ENCODE assay signal across 19 mouse cellular contexts in genomic region chr1:39715551-39715950, GRCm38 (mm10). TPM values are rescaled to one million over a fixed set of nuclear protein-coding genes. Genes with fewer than 3 reads are reported as not detected.
DNase-seq lines count a peak whose midpoint lies in the region; ATAC-seq and TF ChIP-seq lines count a peak whose summit lies in the region.
"Had no signal": no experiment of that assay in that cellular context is flagged by ENCODE, and none has a peak within 500 bp of the region (broad histone marks: within the 10 kb centered on the region; RNA-seq: fewer than 3 reads in every experiment).

No protein-coding gene starts in this region.

- TF ChIP-seq CTCF in lung, postnatal 0 days (IDR thresholded peaks at IDR 0.05), result no peak

- H3K27ac ChIP-seq in heart, embryonic 12.5 days (ENCODE audit: poor library complexity, severe bottlenecking), result peak overlapping the region; percentile 78; the same call in 1 of the 2 replicates
- H3K27ac ChIP-seq in kidney, embryonic 14.5 days (ENCODE audit: low read depth, low read length), result peak overlapping the region; percentile 85
- peak overlapping the region; percentile 78; the same call in 1 of the 2 replicates for H3K27ac ChIP-seq in lung, postnatal 0 days (ENCODE audit: low read length)
- peak overlapping the region; percentile 33; the same call in 1 of the 2 replicates for H3K27ac ChIP-seq in limb, embryonic 10.5 days
- H3K27ac ChIP-seq: forebrain, embryonic 15.5 days; hindbrain, embryonic 15.5 days; macrophage had no signal

- no peak for DNase-seq in heart, postnatal 4 days
- DNase-seq in kidney, postnatal 10 days, result no peak
- no peak for DNase-seq in lung, postnatal 0 days (ENCODE audit: low spot score)
- DNase-seq in lung, postnatal 36 days, result no peak
- no peak for DNase-seq in limb, embryonic 10.5 days (ENCODE audit: low spot score)
- DNase-seq: adrenal gland, adult 8-10 months; B cell, adult 2 months; cerebellum, postnatal 10 days; embryo, embryonic 11 days; gastrocnemius, postnatal 36 days; kidney, adult 11 months; layer of hippocampus, postnatal 36 days; liver, embryonic 13.5 days; midbrain, embryonic 14.5 days had no signal

- H3K36me3 ChIP-seq in heart, embryonic 12.5 days, result no peaks in the 10 kb centered on the region
- H3K36me3 ChIP-seq in kidney, embryonic 14.5 days (ENCODE audit: control insufficient read depth, insufficient read depth, low read length), result no peaks in the 10 kb centered on the region
- no peaks in the 10 kb centered on the region for H3K36me3 ChIP-seq in lung, postnatal 0 days (ENCODE audit: insufficient read depth, low read length)
- H3K36me3 ChIP-seq in limb, embryonic 10.5 days, result no peaks in the 10 kb centered on the region
- H3K36me3 ChIP-seq: forebrain, embryonic 15.5 days; hindbrain, embryonic 15.5 days; liver, embryonic 13.5 days had no signal

- peaks cover 20% of the 10 kb centered on the region for H3K4me1 ChIP-seq in heart, embryonic 12.5 days (replicated peaks)
- peaks cover 20% of the 10 kb centered on the region for H3K4me1 ChIP-seq in kidney, embryonic 14.5 days (ENCODE audit: control insufficient read depth, insufficient read depth, low read length)
- peaks cover 7% of the 10 kb centered on the region; the same call in 1 of the 2 replicates for H3K4me1 ChIP-seq in lung, postnatal 0 days (ENCODE audit: insufficient read depth, low read depth, low read length)
- H3K4me1 ChIP-seq in limb, embryonic 10.5 days, result peaks cover 45% of the 10 kb centered on the region

- H3K4me3 ChIP-seq in heart, embryonic 12.5 days, result no peak overlapping the region
- no peak overlapping the region for H3K4me3 ChIP-seq in kidney, embryonic 14.5 days (ENCODE audit: low read length)
- H3K4me3 ChIP-seq in lung, postnatal 0 days (ENCODE audit: low read depth, low read length), result no peak overlapping the region
- H3K4me3 ChIP-seq in limb, embryonic 10.5 days, result no peak overlapping the region
- H3K4me3 ChIP-seq: forebrain, embryonic 15.5 days; hindbrain, embryonic 15.5 days; liver, embryonic 13.5 days had no signal

- 0 out of 2 replicates have a peak overlapping the region, but pooled peaks have one; percentile 9 for H3K4me2 ChIP-seq in heart, embryonic 12.5 days
- no peak overlapping the region for H3K4me2 ChIP-seq in kidney, embryonic 14.5 days (replicated peaks; ENCODE audit: low read depth, low read length)
- no peak overlapping the region for H3K4me2 ChIP-seq in lung, postnatal 0 days (replicated peaks; ENCODE audit: low read depth, low read length)
- H3K4me2 ChIP-seq: forebrain, embryonic 15.5 days; hindbrain, embryonic 15.5 days; liver, embryonic 13.5 days had no signal

- no peak overlapping the region for H3K9ac ChIP-seq in heart, embryonic 12.5 days
- no peak overlapping the region for H3K9ac ChIP-seq in kidney, embryonic 14.5 days (ENCODE audit: low read depth, low read length)
- H3K9ac ChIP-seq in lung, postnatal 0 days (replicated peaks; ENCODE audit: low read depth), result no peak overlapping the region
- H3K9ac ChIP-seq: forebrain, embryonic 15.5 days; hindbrain, embryonic 15.5 days; liver, embryonic 13.5 days had no signal

- H3K27me3 ChIP-seq in heart, embryonic 12.5 days (replicated peaks), result no peaks in the 10 kb centered on the region
- no peaks in the 10 kb centered on the region for H3K27me3 ChIP-seq in kidney, embryonic 14.5 days (ENCODE audit: control insufficient read depth, insufficient read depth, low read length)
- H3K27me3 ChIP-seq in lung, postnatal 0 days (replicated peaks; ENCODE audit: insufficient read depth, low read length), result no peaks in the 10 kb centered on the region
- no peaks in the 10 kb centered on the region for H3K27me3 ChIP-seq in limb, embryonic 10.5 days (ENCODE audit: low read depth, poor library complexity, severe bottlenecking)
- H3K27me3 ChIP-seq: forebrain, embryonic 15.5 days; hindbrain, embryonic 15.5 days had no signal

- H3K9me3 ChIP-seq in heart, embryonic 12.5 days (replicated peaks), result no peaks in the 10 kb centered on the region
- no peaks in the 10 kb centered on the region for H3K9me3 ChIP-seq in kidney, embryonic 14.5 days (ENCODE audit: control insufficient read depth, low read length)
- H3K9me3 ChIP-seq in lung, postnatal 0 days (ENCODE audit: low read length), result no peaks in the 10 kb centered on the region
- no peaks in the 10 kb centered on the region for H3K9me3 ChIP-seq in limb, embryonic 10.5 days (replicated peaks)
- H3K9me3 ChIP-seq: forebrain, embryonic 15.5 days; hindbrain, embryonic 15.5 days; liver, embryonic 13.5 days had no signal

- no peak for TF ChIP-seq EP300 in lung, postnatal 0 days (IDR thresholded peaks at IDR 0.05)

- ATAC-seq in heart, embryonic 12.5 days (ENCODE audit: insufficient number of reproducible peaks, low FRiP score), result no peak
- ATAC-seq in kidney, embryonic 14.5 days (ENCODE audit: low FRiP score, low TSS enrichment), result no peak
- no peak for ATAC-seq in lung, postnatal 0 days
- ATAC-seq: forebrain, embryonic 15.5 days had no signal

- whole genome bisulfite sequencing in heart, embryonic 12.5 days, result 63% methylated on average over 7 of the region's 7 CpGs
- 94% methylated on average over 7 of the region's 7 CpGs for WGBS in kidney, embryonic 14.5 days
- WGBS in lung, postnatal 0 days, result 83% methylated on average over 7 of the region's 7 CpGs
- 88% methylated on average over 7 of the region's 7 CpGs for WGBS in limb, embryonic 10.5 days

RNA-seq across cellular contexts. Expression of gene Rfx8, which starts 5.2 kb away (rescaled TPM):
- 0.69 and 1.2 TPM in 2 replicates for polyA plus RNA-seq in heart, embryonic 12.5 days (2016; fragmentation: Nextera tagmentation; extraction: Ambion mirVana)
- under 1 TPM; 0.57 to 0.72 TPM for total RNA-seq in heart, postnatal 4 days (2021)
- polyA plus RNA-seq in kidney, embryonic 14.5 days (2014; fragmentation: Nextera tagmentation; extraction: Ambion mirVana), result 0.18 TPM in 1 of 2 replicates, not detected in the other
- polyA plus RNA-seq in lung, postnatal 0 days (2015; fragmentation: Nextera tagmentation; extraction: Ambion mirVana), result 0.24 and 0.27 TPM in 2 replicates
- 0.35 and 0.79 TPM in 2 replicates for polyA plus RNA-seq in limb, embryonic 10.5 days (2016; fragmentation: Nextera tagmentation; extraction: Ambion mirVana)
- total RNA-seq: gastrocnemius, postnatal 36 days had no signal
- polyA plus RNA-seq: forebrain, embryonic 15.5 days; macrophage had no signal

Comparison
In these comparisons a context has a peak if more than half of its experiments do, and no peak if none do; other contexts are left out.
1. H3K27ac ChIP-seq: peak in every context shown above with its lines; median percentile 85 in kidney, embryonic 14.5 days; 78 in heart, embryonic 12.5 days; 78 in lung, postnatal 0 days; 33 in limb, embryonic 10.5 days.